Mouse (Mus musculus): ENCODE measurements around the gene Hist2h2aa1. TPM values are rescaled to one million over a fixed set of nuclear protein-coding genes. Genes with fewer than 3 reads are reported as not detected.
"Not testable (repeated sequence)": the region's sequence is repeated elsewhere in the genome, so short reads cannot be mapped to it uniquely, and the experiment has no call there.

The Hist2h2aa1 gene
- polyA plus RNA-seq, 1 experiment = 13.0 TPM

DNA sequence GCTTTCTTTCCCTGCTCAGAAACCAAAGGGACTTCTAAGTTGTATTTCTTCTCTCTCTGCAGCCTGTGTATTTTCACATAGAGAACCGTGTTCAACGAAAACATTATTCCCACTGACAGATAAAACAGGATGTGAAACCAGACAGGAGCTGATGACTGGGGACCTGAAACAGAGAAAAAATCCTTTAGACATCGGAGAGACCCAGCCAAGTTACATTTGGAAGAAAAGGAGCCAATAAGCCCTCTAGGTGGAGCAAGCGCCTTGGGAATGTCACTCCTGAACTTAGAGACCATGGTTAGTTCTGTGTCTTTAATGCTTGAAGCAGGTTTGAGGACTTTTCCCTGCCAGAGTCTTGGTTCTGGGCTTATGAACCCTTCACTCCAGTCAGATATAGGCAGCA lies 39.2 kb downstream of the Hist2h2aa1 start:
- TF ChIP-seq TAL1 (IDR thresholded peaks at IDR 0.05; ENCODE audit: low read length) = no peak
- TF ChIP-seq GATA1 (IDR thresholded peaks at IDR 0.05; ENCODE audit: low read length) = no peak
- Histone ChIP-seq H3K9me3 (ENCODE audit: control insufficient read depth, low read length) (peaks cover 5% of the 10 kb centered on the region; the same call in 1 of the 2 replicates), H3K4me3 (replicated peaks) (no peak overlapping the region), H3K4me1 (ENCODE audit: control insufficient read depth) (no peaks in the 10 kb centered on the region; the same call in 1 of the 2 replicates), H3K36me3 (ENCODE audit: control insufficient read depth) (no peaks in the 10 kb centered on the region), H3K27me3 (ENCODE audit: control insufficient read depth) (peaks cover 24% of the 10 kb centered on the region)

GRCm38 (mm10) chr3:96287334-96287733 lies 42.0 kb downstream of the Hist2h2aa1 start:
- H3K4me1 ChIP-seq (ENCODE audit: control insufficient read depth); H3K36me3 ChIP-seq (ENCODE audit: control insufficient read depth); H3K9me3 ChIP-seq (ENCODE audit: control insufficient read depth, low read length); H3K4me3 ChIP-seq (replicated peaks): not testable (repeated sequence)
- peaks cover 24% of the 10 kb centered on the region for H3K27me3 ChIP-seq (ENCODE audit: control insufficient read depth)

DNA sequence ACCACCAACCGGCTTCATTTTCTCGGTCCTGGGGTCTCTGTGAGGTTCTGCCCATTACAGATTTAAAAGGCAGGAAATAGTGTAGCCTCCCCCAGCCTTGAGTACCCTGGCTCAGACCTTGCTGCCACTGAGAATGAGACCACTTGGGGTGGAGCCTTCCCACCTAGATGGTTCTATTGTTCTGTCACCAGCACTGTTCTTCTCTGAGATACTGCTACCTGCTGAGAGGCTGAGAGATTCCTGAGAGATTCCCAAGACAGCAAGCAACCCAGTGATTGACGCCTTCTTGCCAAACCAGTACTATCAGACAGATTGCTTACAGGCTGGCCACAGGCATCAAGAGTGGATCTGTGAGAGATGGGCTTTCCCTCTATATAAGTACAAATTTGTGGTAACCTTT lies 43.9 kb downstream of the Hist2h2aa1 start:
- H3K4me1 ChIP-seq (ENCODE audit: control insufficient read depth) = no peaks in the 10 kb centered on the region
- TF ChIP-seq TAL1 (IDR thresholded peaks at IDR 0.05; ENCODE audit: low read length) (no peak), GATA1 (IDR thresholded peaks at IDR 0.05; ENCODE audit: low read length) (no peak)

DNA sequence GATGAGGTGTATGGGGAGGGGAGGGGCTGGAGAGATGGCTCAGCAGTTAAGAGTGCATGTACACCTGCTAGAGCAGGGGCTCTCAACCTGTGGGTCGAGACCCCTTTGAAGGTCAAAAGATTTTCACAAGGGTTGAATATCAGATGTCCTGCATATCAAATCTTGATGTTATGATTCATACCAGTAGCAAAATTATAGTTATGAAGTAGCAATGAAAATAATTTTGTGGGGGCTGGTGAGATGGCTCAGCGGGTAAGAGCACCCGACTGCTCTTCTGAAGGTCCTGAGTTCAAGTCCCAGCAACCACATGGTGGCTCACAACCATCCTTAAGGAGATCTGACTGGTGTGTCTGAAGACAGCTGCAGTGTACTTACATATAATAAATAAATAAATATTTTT lies 45.4 kb downstream of the Hist2h2aa1 start:
- peaks cover 12% of the 10 kb centered on the region for H3K27me3 ChIP-seq (ENCODE audit: control insufficient read depth)
- H3K4me3 ChIP-seq (replicated peaks); H3K4me1 ChIP-seq (ENCODE audit: control insufficient read depth); H3K36me3 ChIP-seq (ENCODE audit: control insufficient read depth); H3K9me3 ChIP-seq (ENCODE audit: control insufficient read depth, low read length): not testable (repeated sequence)

More for the DNA sequence above, 43.9 kb downstream of the Hist2h2aa1 start:
- Histone ChIP-seq H3K27me3 (ENCODE audit: control insufficient read depth) (peaks cover 19% of the 10 kb centered on the region), H3K36me3 (ENCODE audit: control insufficient read depth) (no peaks in the 10 kb centered on the region), H3K4me3 (replicated peaks) (no peak overlapping the region), H3K9me3 (ENCODE audit: control insufficient read depth, low read length) (peaks cover 5% of the 10 kb centered on the region; the same call in 1 of the 2 replicates)

- Histone ChIP-seq H3K4me1 (ENCODE audit: control insufficient read depth) (no peaks in the 10 kb centered on the region), H3K27me3 (ENCODE audit: control insufficient read depth) (peaks cover 9% of the 10 kb centered on the region), H3K9me3 (ENCODE audit: control insufficient read depth, low read length) (no peaks in the 10 kb centered on the region; the same call in 1 of the 2 replicates), H3K4me3 (replicated peaks) (no peak overlapping the region), H3K36me3 (ENCODE audit: control insufficient read depth) (no peaks in the 10 kb centered on the region)
- TF ChIP-seq GATA1 (IDR thresholded peaks at IDR 0.05; ENCODE audit: low read length) (no peak), TAL1 (IDR thresholded peaks at IDR 0.05; ENCODE audit: low read length) (no peak)
These were observed 47.3 kb downstream of the Hist2h2aa1 start for GRCm38 (mm10) chr3:96292641-96293040.

GRCm38 (mm10) chr3:96293368-96293767 lies 48.1 kb downstream of the Hist2h2aa1 start:
- H3K9me3 ChIP-seq (ENCODE audit: control insufficient read depth, low read length) = no peaks in the 10 kb centered on the region
- TF ChIP-seq GATA1 (IDR thresholded peaks at IDR 0.05; ENCODE audit: low read length) = no peak
- no peak for TF ChIP-seq TAL1 (IDR thresholded peaks at IDR 0.05; ENCODE audit: low read length)
- no peaks in the 10 kb centered on the region for H3K4me1 ChIP-seq (ENCODE audit: control insufficient read depth)
- H3K4me3 ChIP-seq (replicated peaks) = no peak overlapping the region
- H3K27me3 ChIP-seq (ENCODE audit: control insufficient read depth) = peaks cover 9% of the 10 kb centered on the region
- H3K36me3 ChIP-seq (ENCODE audit: control insufficient read depth) = no peaks in the 10 kb centered on the region

DNA sequence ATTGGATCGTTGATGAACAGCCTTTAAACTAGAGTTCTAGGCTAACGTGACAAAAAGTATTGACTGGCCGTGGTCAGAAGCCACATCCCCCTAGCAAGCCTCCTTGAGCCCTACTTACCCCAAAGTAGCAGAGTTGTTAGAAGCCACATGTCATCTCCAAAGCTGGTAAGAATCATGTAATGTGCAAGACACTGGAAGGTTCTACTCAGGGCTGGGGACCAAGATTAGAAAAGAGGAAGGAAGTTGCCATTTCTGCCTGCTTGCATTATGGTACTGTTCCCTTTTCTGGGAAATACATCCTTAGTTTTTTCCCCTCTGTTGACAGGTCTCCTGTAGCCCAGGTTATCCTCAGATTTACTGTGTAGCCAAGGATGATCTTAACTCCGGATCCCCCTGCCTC lies 48.5 kb downstream of the Hist2h2aa1 start, which contains the start of gene Fcgr1:
Gene Fcgr1, minus strand, starts transcription at position 183 of the 400 bp plus-strand sequence.
- Histone ChIP-seq H3K4me1 (ENCODE audit: control insufficient read depth) (no peaks in the 10 kb centered on the region), H3K27me3 (ENCODE audit: control insufficient read depth) (peaks cover 9% of the 10 kb centered on the region), H3K9me3 (ENCODE audit: control insufficient read depth, low read length) (no peaks in the 10 kb centered on the region), H3K4me3 (replicated peaks) (no peak within 1 kb of the TSS), H3K36me3 (ENCODE audit: control insufficient read depth) (no peaks in the 10 kb centered on the region)
- TF ChIP-seq TAL1 (IDR thresholded peaks at IDR 0.05; ENCODE audit: low read length) (no peak), GATA1 (IDR thresholded peaks at IDR 0.05; ENCODE audit: low read length) (no peak)

Other genes with a start within 250 kb of the Hist2h2aa1 start
- gene Plekho1, start 249.5 kb upstream of the Hist2h2aa1 start, polyA plus RNA-seq (2012) = 4.4 and 4.6 TPM in 2 replicates
- 1.3 and 1.7 TPM in 2 replicates for gene Vps45, start 187.0 kb upstream of the Hist2h2aa1 start, polyA plus RNA-seq (2012)
- gene Otud7b, start 141.0 kb upstream of the Hist2h2aa1 start, polyA plus RNA-seq (2012) = 0.93 and 1.3 TPM in 2 replicates
- not detected in 2 replicates for gene Mtmr11, start 83.5 kb upstream of the Hist2h2aa1 start, polyA plus RNA-seq (2012)
- gene Sf3b4, start 73.2 kb upstream of the Hist2h2aa1 start, polyA plus RNA-seq (2012) = 60.6 and 62.7 TPM in 2 replicates
- gene Sv2a, start 64.3 kb upstream of the Hist2h2aa1 start, polyA plus RNA-seq (2012) = not detected in 2 replicates
- gene Bola1, start 25.8 kb upstream of the Hist2h2aa1 start, polyA plus RNA-seq (2012) = 8.3 and 12.9 TPM in 2 replicates
- 0.39 TPM in 1 of 2 replicates, not detected in the other for gene Hist2h2ab, start 25.6 kb upstream of the Hist2h2aa1 start, polyA plus RNA-seq (2012)
- gene Hist2h2ac, start 24.6 kb upstream of the Hist2h2aa1 start, polyA plus RNA-seq (2012) = 3.8 and 8.5 TPM in 2 replicates
- gene Hist2h2be, start 24.4 kb upstream of the Hist2h2aa1 start, polyA plus RNA-seq (2012) = 0.13 and 0.14 TPM in 2 replicates
- gene Hist2h3c2, start 6.4 kb upstream of the Hist2h2aa1 start, polyA plus RNA-seq (2012) = 9.1 and 33.9 TPM in 2 replicates
- gene Hist2h2aa2, start 5.2 kb upstream of the Hist2h2aa1 start, polyA plus RNA-seq (2012) = 34.2 and 64.0 TPM in 2 replicates
- not detected in 2 replicates for gene Hist2h3c1, start 1.2 kb downstream of the Hist2h2aa1 start, polyA plus RNA-seq (2012)
- 3.1 and 7.2 TPM in 2 replicates for gene Hist2h4, start 17.8 kb downstream of the Hist2h2aa1 start, polyA plus RNA-seq (2012)
- gene Hist2h3b, start 23.2 kb downstream of the Hist2h2aa1 start, polyA plus RNA-seq (2012) = 24.1 and 60.1 TPM in 2 replicates
- 0.89 and 1.4 TPM in 2 replicates for gene Hist2h2bb, start 24.3 kb downstream of the Hist2h2aa1 start, polyA plus RNA-seq (2012)
- gene Fcgr1, start 48.5 kb downstream of the Hist2h2aa1 start, polyA plus RNA-seq (2012) = not detected in 2 replicates
- not detected in 2 replicates for gene BC107364, start 206.8 kb downstream of the Hist2h2aa1 start, polyA plus RNA-seq (2012)